9 mouse cellular contexts compared by ENCODE assay signal in genomic region chr10:122887528-122888183, GRCm38 (mm10).
DNase-seq lines count a peak whose midpoint lies in the region; ATAC-seq lines count a peak whose summit lies in the region.
"Had no signal": no experiment of that assay in that cellular context is flagged by ENCODE, and none has a peak within 500 bp of the region (broad histone marks: within the 10 kb centered on the region; RNA-seq: fewer than 3 reads in every experiment).

No protein-coding gene starts in this region.

- peak overlapping the region; percentile 59; the same call in 1 of the 2 replicates for H3K9ac ChIP-seq in forebrain, embryonic 11.5 days (ENCODE audit: low read length)
- no peak overlapping the region for H3K9ac ChIP-seq in intestine, embryonic 15.5 days
- H3K9ac ChIP-seq in neural tube, embryonic 12.5 days, result peak overlapping the region; percentile 46; the same call in 1 of the 2 replicates
- H3K9ac ChIP-seq: liver, embryonic 14.5 days had no signal

- peak; percentile 24 for DNase-seq in adrenal gland, postnatal 14 days
- DNase-seq in adrenal gland, adult 2 months, result no peak
- DNase-seq in MN1 (ENCODE audit: low spot score), result peak; percentile 86
- DNase-seq in forebrain, embryonic 11.5 days (ENCODE audit: low spot score), result peak; percentile 62
- DNase-seq in layer of hippocampus, adult 11-12 months (ENCODE audit: low spot score), result no peak
- no peak for DNase-seq in spleen, postnatal 10 days (ENCODE audit: low spot score in 2 of 2)

- 0 out of 2 replicates have a peak, but pooled peaks have one; percentile 6 for ATAC-seq in forebrain, embryonic 11.5 days (replicated peaks; ENCODE audit: low FRiP score)
- ATAC-seq in intestine, embryonic 15.5 days, result peak; percentile 77
- ATAC-seq in neural tube, embryonic 12.5 days (ENCODE audit: low FRiP score, low read depth), result peak; percentile 77

- peaks cover 30% of the 10 kb centered on the region for H3K4me1 ChIP-seq in forebrain, embryonic 11.5 days (replicated peaks; ENCODE audit: control insufficient read depth, insufficient read depth, low read length)
- H3K4me1 ChIP-seq in intestine, embryonic 15.5 days (replicated peaks), result peaks cover 32% of the 10 kb centered on the region
- peaks cover 67% of the 10 kb centered on the region for H3K4me1 ChIP-seq in neural tube, embryonic 12.5 days

- no peak overlapping the region for H3K4me3 ChIP-seq in forebrain, embryonic 11.5 days (ENCODE audit: low read depth, low read length)
- no peak overlapping the region for H3K4me3 ChIP-seq in intestine, embryonic 15.5 days (replicated peaks)
- no peak overlapping the region for H3K4me3 ChIP-seq in neural tube, embryonic 12.5 days

- H3K27ac ChIP-seq in forebrain, embryonic 11.5 days (ENCODE audit: low read depth, low read length), result peak overlapping the region; percentile 87
- H3K27ac ChIP-seq in intestine, embryonic 15.5 days, result peak overlapping the region; percentile 90
- peak overlapping the region; percentile 86 for H3K27ac ChIP-seq in neural tube, embryonic 12.5 days
- H3K27ac ChIP-seq: liver, embryonic 14.5 days had no signal

- peak overlapping the region; percentile 40; the same call in 1 of the 2 replicates for H3K4me2 ChIP-seq in forebrain, embryonic 11.5 days (ENCODE audit: low read depth, low read length, severe bottlenecking)
- H3K4me2 ChIP-seq in intestine, embryonic 15.5 days (replicated peaks), result 0 out of 2 replicates have a peak overlapping the region, but pooled peaks have one; percentile 5
- H3K4me2 ChIP-seq in neural tube, embryonic 12.5 days (replicated peaks), result peak overlapping the region; percentile 49

- no peaks in the 10 kb centered on the region for H3K27me3 ChIP-seq in forebrain, embryonic 11.5 days (ENCODE audit: control insufficient read depth, insufficient read depth, low read length)
- no peaks in the 10 kb centered on the region for H3K27me3 ChIP-seq in intestine, embryonic 15.5 days (replicated peaks)
- no peaks in the 10 kb centered on the region for H3K27me3 ChIP-seq in neural tube, embryonic 12.5 days (replicated peaks)

- 28% methylated on average over 10 of the region's 10 CpGs for WGBS in forebrain, embryonic 11.5 days
- WGBS in intestine, embryonic 15.5 days, result 41% methylated on average over 10 of the region's 10 CpGs
- WGBS in neural tube, embryonic 12.5 days, result 11% methylated on average over 10 of the region's 10 CpGs

- H3K36me3 ChIP-seq in forebrain, embryonic 11.5 days (ENCODE audit: control insufficient read depth, insufficient read depth, low read length), result no peaks in the 10 kb centered on the region
- H3K36me3 ChIP-seq in intestine, embryonic 15.5 days, result no peaks in the 10 kb centered on the region
- H3K36me3 ChIP-seq in neural tube, embryonic 12.5 days, result no peaks in the 10 kb centered on the region

- no peaks in the 10 kb centered on the region for H3K9me3 ChIP-seq in forebrain, embryonic 11.5 days (ENCODE audit: control insufficient read depth, low read length)
- H3K9me3 ChIP-seq in intestine, embryonic 15.5 days, result no peaks in the 10 kb centered on the region
- no peaks in the 10 kb centered on the region for H3K9me3 ChIP-seq in neural tube, embryonic 12.5 days

Comparison
In these comparisons a context has a peak if more than half of its experiments do, and no peak if none do; other contexts are left out.
1. DNase-seq: peak in adrenal gland, postnatal 14 days (single experiment), MN1 (single experiment) and forebrain, embryonic 11.5 days (single experiment); none in adrenal gland, adult 2 months (single experiment), layer of hippocampus, adult 11-12 months (single experiment) and spleen, postnatal 10 days (0 of 2).
2. ATAC-seq: peak in every context shown above with its lines; median percentile 77 in intestine, embryonic 15.5 days; 77 in neural tube, embryonic 12.5 days; 6 in forebrain, embryonic 11.5 days.
3. Peak in every context shown above with its lines, with median percentiles within 50 percentile points of each other: H3K27ac ChIP-seq and H3K4me2 ChIP-seq.